Mouse (Mus musculus) limb, embryonic 10.5 days (tissue): Measurements from ENCODE around the gene Hist1h2bn. TPM values are rescaled to one million over a fixed set of nuclear protein-coding genes. Genes with fewer than 3 reads are reported as not detected.
"Not testable (repeated sequence)": the region's sequence is repeated elsewhere in the genome, so short reads cannot be mapped to it uniquely, and the experiment has no call there.

Experiments used
- DNase-seq: peaks from one replicate; pipeline ENCODE4 v3.0.0-alpha.2; 2017; ENCODE audit warnings: low spot score
- H3K27ac ChIP-seq: fragments of 300-500 bp; sonication (generic); 2 replicates; pipeline ENCODE4 v1.5.1; 2016; ENCODE audit warnings: mild to moderate bottlenecking
- H3K27me3 ChIP-seq: fragments of 300-500 bp; sonication (generic); 2 replicates; pipeline ENCODE4 v1.6.1; 2016; ENCODE audit warnings: low read depth, mild to moderate bottlenecking; ENCODE audit not compliant: poor library complexity, severe bottlenecking
- H3K36me3 ChIP-seq: fragments of 300-500 bp; sonication (generic); 2 replicates; pipeline ENCODE4 v1.6.1; 2016; ENCODE audit warnings: mild to moderate bottlenecking, moderate library complexity
- H3K4me1 ChIP-seq: fragments of 300-500 bp; sonication (generic); 2 replicates; pipeline ENCODE4 v1.6.1; 2016
- H3K4me3 ChIP-seq: fragments of 300-500 bp; sonication (generic); 2 replicates; pipeline ENCODE4 v1.5.1; 2016; ENCODE audit warnings: mild to moderate bottlenecking, moderate library complexity
- H3K9me3 ChIP-seq: fragments of 300-500 bp; sonication (generic); replicated peaks from 2 replicates; pipeline ENCODE4 v1.6.1; 2016; ENCODE audit warnings: mild to moderate bottlenecking
- WGBS: fragments of 180-500 bp; shearing (Covaris S2); methylation state at CpG from one replicate; pipeline ENCODE4 v1.1.7; 2016; 5-methylcytosine and 5-hydroxymethylcytosine counted together
- microRNA-seq: library from miRNA; unstranded; fragments of <30 nt; microRNA quantifications from one replicate; pipeline ENCODE4, GENCODE M21; 2017
- polyA plus RNA-seq: library from polyadenylated mRNA; unstranded; fragments of >200 nt; fragmentation: Nextera tagmentation; extraction: Ambion mirVana; gene quantifications from 2 replicates; pipeline ENCODE4 v1.2.1, GENCODE M21; 2016

Hist1h2bn gene
- polyA plus RNA-seq, 1 experiment from 2014 or later = 1.4 TPM

GRCm38 (mm10) chr13:21795584-21795983 is 41.7 kb downstream of the Hist1h2bn start:
- no peak overlapping the region for H3K4me3 ChIP-seq
- H3K27me3 ChIP-seq = no peaks in the 10 kb centered on the region
- no peak overlapping the region for H3K27ac ChIP-seq
- no peaks in the 10 kb centered on the region for H3K36me3 ChIP-seq
- DNase-seq = no peak
- no peaks in the 10 kb centered on the region for H3K9me3 ChIP-seq
- 96% methylated on average over 7 of the region's 7 CpGs for WGBS
- H3K4me1 ChIP-seq = peaks cover 6% of the 10 kb centered on the region

- not testable (repeated sequence) for DNase-seq, H3K27me3 ChIP-seq, H3K4me3 ChIP-seq, H3K4me1 ChIP-seq, H3K36me3 ChIP-seq, H3K27ac ChIP-seq, H3K9me3 ChIP-seq
Measured at GRCm38 (mm10) chr13:21797163-21797562, 43.2 kb downstream of the Hist1h2bn start.

- not testable (repeated sequence) for DNase-seq, H3K4me1 ChIP-seq, H3K27ac ChIP-seq, H3K9me3 ChIP-seq, H3K4me3 ChIP-seq, H3K27me3 ChIP-seq, H3K36me3 ChIP-seq
- WGBS = no CpG with 5 or more reads among the region's 4 CpGs
Measured at GRCm38 (mm10) chr13:21803058-21803457, 49.1 kb downstream of the Hist1h2bn start.

Small RNA genes lying within 50 kb of the gene (microRNA-seq; reads per million reads assigned to microRNA genes)
- gene Gm44346 (not detected), gene Gm44357 (not detected), gene Gm44367 (0.88 reads per million), gene Gm44454 (0.88 reads per million)

Other genes starting within 250 kb of the Hist1h2bn start
- 6.8 and 9.6 TPM in 2 replicates for gene Zkscan8, start 223.0 kb upstream of the Hist1h2bn start, polyA plus RNA-seq
- gene Olfr1366, start 211.3 kb upstream of the Hist1h2bn start, polyA plus RNA-seq = 0.06 TPM in 1 of 2 replicates, not detected in the other
- gene Olfr1535, start 194.2 kb upstream of the Hist1h2bn start, polyA plus RNA-seq = not detected in 2 replicates
- not detected in 2 replicates for gene Olfr1364, start 172.4 kb upstream of the Hist1h2bn start, polyA plus RNA-seq
- gene Olfr1362, start 140.1 kb upstream of the Hist1h2bn start, polyA plus RNA-seq = not detected in 2 replicates
- gene Olfr11, start 111.6 kb upstream of the Hist1h2bn start, polyA plus RNA-seq = not detected in 2 replicates
- not detected in 2 replicates for gene Olfr1361, start 90.7 kb upstream of the Hist1h2bn start, polyA plus RNA-seq
- gene Olfr1360, start 76.7 kb upstream of the Hist1h2bn start, polyA plus RNA-seq = not detected in 2 replicates
- not detected in 2 replicates for gene Olfr1359, start 56.0 kb upstream of the Hist1h2bn start, polyA plus RNA-seq
- 1.7 and 2.0 TPM in 2 replicates for gene Hist1h2bl, start 38.0 kb upstream of the Hist1h2bn start, polyA plus RNA-seq
- gene Hist1h2ai, start 37.7 kb upstream of the Hist1h2bn start, polyA plus RNA-seq = 19.5 and 28.4 TPM in 2 replicates
- gene Hist1h3h, start 36.5 kb upstream of the Hist1h2bn start, polyA plus RNA-seq = 8.0 and 10.2 TPM in 2 replicates
- 6.8 and 7.9 TPM in 2 replicates for gene Hist1h2bm, start 32.1 kb upstream of the Hist1h2bn start, polyA plus RNA-seq
- gene Hist1h4j, start 19.1 kb upstream of the Hist1h2bn start, polyA plus RNA-seq = 0.92 and 1.6 TPM in 2 replicates
- gene Hist1h4k, start 3.6 kb upstream of the Hist1h2bn start, polyA plus RNA-seq = 4.9 TPM in 1 of 2 replicates, not detected in the other
- gene Hist1h2ak, start 296 bp upstream of the Hist1h2bn start, polyA plus RNA-seq = 14.3 and 19.6 TPM in 2 replicates
- 33.1 and 40.9 TPM in 2 replicates for gene Hist1h1b, start 26.5 kb downstream of the Hist1h2bn start, polyA plus RNA-seq
- 131 and 133 TPM in 2 replicates for gene Hist1h3i, start 29.2 kb downstream of the Hist1h2bn start, polyA plus RNA-seq
- 5.4 and 9.9 TPM in 2 replicates for gene Hist1h2an, start 33.1 kb downstream of the Hist1h2bn start, polyA plus RNA-seq
- 3.4 and 5.5 TPM in 2 replicates for gene Hist1h2bp, start 33.3 kb downstream of the Hist1h2bn start, polyA plus RNA-seq
- 17.9 and 22.1 TPM in 2 replicates for gene Hist1h2bq, start 56.1 kb downstream of the Hist1h2bn start, polyA plus RNA-seq
- gene Hist1h2ao, start 56.3 kb downstream of the Hist1h2bn start, polyA plus RNA-seq = 2.0 and 2.1 TPM in 2 replicates
- gene Hist1h4m, start 57.6 kb downstream of the Hist1h2bn start, polyA plus RNA-seq = not detected in 2 replicates
- gene Hist1h4n, start 78.1 kb downstream of the Hist1h2bn start, polyA plus RNA-seq = 10.5 and 11.5 TPM in 2 replicates
- gene Hist1h2ap, start 79.4 kb downstream of the Hist1h2bn start, polyA plus RNA-seq = 6,450 and 6,557 TPM in 2 replicates
- gene Hist1h2br, start 79.6 kb downstream of the Hist1h2bn start, polyA plus RNA-seq = 19.4 and 23.0 TPM in 2 replicates
- gene Zfp184, start 191.0 kb downstream of the Hist1h2bn start, polyA plus RNA-seq = 22.4 and 27.0 TPM in 2 replicates
- gene Pom121l2, start 227.1 kb downstream of the Hist1h2bn start, polyA plus RNA-seq = 0.14 and 0.28 TPM in 2 replicates